Mouse (Mus musculus) stomach, embryonic 15.5 days (tissue): Measurements from ENCODE around the gene Ajm1. TPM values are rescaled to one million over a fixed set of nuclear protein-coding genes. Genes with fewer than 3 reads are reported as not detected.

Experiments used
- ATAC-seq: fragments of 200-750 bp; cut with Nextera tagmentation; 2 replicates; pipeline ENCODE4 v1.8.0; 2017; ENCODE audit warnings: low read depth, moderate number of reproducible peaks, moderate TSS enrichment; ENCODE audit not compliant: insufficient read depth, low FRiP score
- H3K27ac ChIP-seq: fragments of 300-500 bp; sonication (generic); 2 replicates; pipeline ENCODE4 v1.5.1; 2015; ENCODE audit warnings: mild to moderate bottlenecking, inconsistent platforms
- H3K27me3 ChIP-seq: fragments of 300-500 bp; sonication (generic); replicated peaks from 2 replicates; pipeline ENCODE4 v1.6.1; 2015; ENCODE audit warnings: inconsistent platforms
- H3K36me3 ChIP-seq: fragments of 300-500 bp; sonication (generic); 2 replicates; pipeline ENCODE4 v1.6.1; 2015; ENCODE audit warnings: inconsistent platforms
- H3K4me1 ChIP-seq: fragments of 300-500 bp; sonication (generic); 2 replicates; pipeline ENCODE4 v1.6.1; 2015; ENCODE audit warnings: inconsistent platforms
- H3K4me2 ChIP-seq: fragments of 300-500 bp; sonication (generic); 2 replicates; pipeline ENCODE4 v1.6.1; 2015; ENCODE audit warnings: mild to moderate bottlenecking, inconsistent platforms
- H3K4me3 ChIP-seq: fragments of 300-500 bp; sonication (generic); replicated peaks from 2 replicates; pipeline ENCODE4 v1.5.1; 2015; ENCODE audit warnings: inconsistent platforms
- H3K9ac ChIP-seq: fragments of 300-500 bp; sonication (generic); 2 replicates; pipeline ENCODE4 v1.6.1; 2015; ENCODE audit warnings: inconsistent platforms
- H3K9me3 ChIP-seq: fragments of 300-500 bp; sonication (generic); 2 replicates; pipeline ENCODE4 v1.6.1; 2016; ENCODE audit warnings: inconsistent platforms
- WGBS: fragments of 180-500 bp; shearing (Covaris S2); methylation state at CpG from one replicate; pipeline ENCODE4 v1.1.7; 2015; 5-methylcytosine and 5-hydroxymethylcytosine counted together
- polyA plus RNA-seq: library from polyadenylated mRNA; unstranded; fragments of >200 nt; fragmentation: Nextera tagmentation; extraction: Ambion mirVana; gene quantifications from 2 replicates; pipeline ENCODE4 v1.2.1, GENCODE M21; 2015

Ajm1 gene
- polyA plus RNA-seq, 1 experiment from 2014 or later: 1.0 TPM

DNA sequence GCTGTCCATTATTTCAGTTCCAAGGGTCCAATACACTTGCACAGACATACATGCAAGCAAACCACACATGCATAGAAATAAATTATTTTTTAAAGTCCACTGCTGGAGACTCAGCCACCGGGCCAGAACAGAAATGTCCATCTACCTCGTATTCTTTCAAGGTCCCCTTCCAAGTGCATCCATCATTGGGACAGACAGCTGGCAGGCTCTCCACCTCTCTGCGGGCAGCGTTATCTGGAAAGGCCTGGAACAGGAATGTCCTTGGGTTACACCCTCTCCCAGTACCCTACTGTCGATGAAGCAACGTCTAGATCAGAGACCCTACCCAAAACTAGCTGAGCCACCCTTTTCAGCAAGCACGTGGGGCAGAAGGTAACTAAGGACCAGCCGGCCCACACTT, 45.0 kb downstream of the Ajm1 start:
- Histone ChIP-seq H3K4me2 (no peak overlapping the region), H3K9me3 (no peaks in the 10 kb centered on the region), H3K4me1 (no peaks in the 10 kb centered on the region), H3K4me3 (no peak overlapping the region), H3K27ac (no peak overlapping the region), H3K27me3 (no peaks in the 10 kb centered on the region), H3K36me3 (peaks cover 34% of the 10 kb centered on the region), H3K9ac (no peak overlapping the region)
- WGBS: 76% methylated on average over 8 of the region's 8 CpGs
- no peak for ATAC-seq

GRCm38 (mm10) chr2:25534866-25535182, 46.7 kb downstream of the Ajm1 start:
- H3K4me2 ChIP-seq: no peak overlapping the region
- H3K36me3 ChIP-seq: peaks cover 42% of the 10 kb centered on the region
- no peak overlapping the region for H3K9ac ChIP-seq
- WGBS: 91% methylated on average over 2 of the region's 2 CpGs
- H3K27me3 ChIP-seq: no peaks in the 10 kb centered on the region
- no peaks in the 10 kb centered on the region for H3K9me3 ChIP-seq
- no peaks in the 10 kb centered on the region for H3K4me1 ChIP-seq
- no peak overlapping the region for H3K27ac ChIP-seq
- no peak for ATAC-seq
- no peak overlapping the region for H3K4me3 ChIP-seq

- Histone ChIP-seq H3K4me2 (no peak overlapping the region), H3K36me3 (peaks cover 42% of the 10 kb centered on the region), H3K4me3 (no peak overlapping the region), H3K27me3 (no peaks in the 10 kb centered on the region), H3K4me1 (no peaks in the 10 kb centered on the region), H3K9me3 (no peaks in the 10 kb centered on the region), H3K9ac (no peak overlapping the region), H3K27ac (no peak overlapping the region)
- ATAC-seq: no peak
- 72% methylated on average over 3 of the region's 3 CpGs for WGBS
Measured at GRCm38 (mm10) chr2:25534178-25534865, 47.2 kb downstream of the Ajm1 start.

DNA sequence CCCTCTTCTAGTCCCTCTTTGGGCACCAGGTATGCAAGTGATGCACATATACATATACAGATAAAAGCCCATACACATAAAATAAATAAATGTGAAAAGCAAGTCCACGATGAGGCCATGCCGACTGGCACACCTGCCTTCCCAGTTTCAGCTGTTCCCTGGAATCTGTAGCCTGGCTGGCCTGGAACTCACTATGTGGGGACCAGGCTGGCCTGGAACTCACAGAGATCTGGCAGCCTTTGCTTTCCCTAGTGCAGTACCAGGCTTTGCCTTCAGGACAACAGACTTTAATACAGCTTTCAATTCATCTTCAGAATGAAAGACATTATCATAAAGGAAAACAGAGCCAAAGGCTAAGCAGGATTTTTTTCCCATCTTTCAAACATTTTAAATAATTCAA, 47.9 kb downstream of the Ajm1 start:
- WGBS: 86% methylated on average over 2 of the region's 2 CpGs
- Histone ChIP-seq H3K4me2 (no peak overlapping the region), H3K9ac (no peak overlapping the region), H3K4me3 (no peak overlapping the region), H3K27ac (no peak overlapping the region), H3K27me3 (no peaks in the 10 kb centered on the region), H3K36me3 (peaks cover 42% of the 10 kb centered on the region), H3K9me3 (no peaks in the 10 kb centered on the region), H3K4me1 (no peaks in the 10 kb centered on the region)
- no peak for ATAC-seq

DNA sequence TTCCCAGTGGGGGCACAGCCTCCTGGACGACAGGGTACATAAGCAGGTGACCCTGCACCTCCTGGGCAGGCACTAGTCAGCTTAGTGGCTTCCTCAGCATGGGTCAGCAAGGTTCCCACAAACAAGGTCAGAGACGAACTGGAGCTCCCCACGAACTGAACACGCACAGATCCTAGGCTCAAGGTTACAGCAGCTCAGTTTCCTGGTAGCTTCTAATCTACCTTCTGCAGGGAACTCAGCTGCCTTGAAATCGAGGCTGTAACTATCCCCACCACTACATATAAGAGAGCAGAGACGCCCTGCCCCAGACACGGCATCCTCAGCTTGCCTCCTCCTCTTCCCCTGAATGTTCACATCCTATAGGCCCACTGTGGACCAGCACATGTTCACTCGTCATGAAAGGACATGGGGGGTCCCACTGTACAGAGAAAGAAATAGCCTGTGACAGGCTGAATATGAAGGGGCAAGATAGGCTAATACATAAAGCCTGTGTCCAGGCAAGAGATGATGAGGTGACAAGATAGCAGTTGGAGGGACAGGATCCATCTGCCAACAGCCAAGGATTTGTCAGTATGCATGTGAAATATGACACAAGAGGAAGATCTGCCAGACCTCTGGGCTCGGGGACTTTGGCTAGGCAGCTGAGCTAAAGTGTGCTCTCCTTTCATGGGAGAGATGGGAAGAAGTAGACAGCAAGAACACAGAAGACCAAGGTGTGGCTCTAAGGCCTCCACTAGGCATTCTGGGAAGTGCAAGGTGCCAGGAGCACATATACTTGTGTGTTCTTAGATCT, 54.9 kb downstream of the Ajm1 start:
- Histone ChIP-seq H3K4me1 (no peaks in the 10 kb centered on the region), H3K4me2 (no peak overlapping the region), H3K9ac (no peak overlapping the region), H3K27ac (no peak overlapping the region), H3K36me3 (peaks cover 64% of the 10 kb centered on the region), H3K27me3 (no peaks in the 10 kb centered on the region), H3K4me3 (no peak overlapping the region), H3K9me3 (no peaks in the 10 kb centered on the region)
- ATAC-seq: no peak
- 85% methylated on average over 9 of the region's 9 CpGs for WGBS

Other genes with a start within 250 kb of the Ajm1 start
- gene Man1b1, start 249.4 kb downstream of the Ajm1 start, polyA plus RNA-seq: 46.4 and 54.6 TPM in 2 replicates
- 21.5 and 22.6 TPM in 2 replicates for gene Dpp7, start 225.4 kb downstream of the Ajm1 start, polyA plus RNA-seq
- gene Uap1l1, start 216.1 kb downstream of the Ajm1 start, polyA plus RNA-seq: 41.1 and 46.1 TPM in 2 replicates
- 37.6 and 41.7 TPM in 2 replicates for gene Sapcd2, start 209.4 kb downstream of the Ajm1 start, polyA plus RNA-seq
- 10.1 and 13.0 TPM in 2 replicates for gene Entpd2, start 185.9 kb downstream of the Ajm1 start, polyA plus RNA-seq
- 47.0 and 49.6 TPM in 2 replicates for gene Npdc1, start 182.4 kb downstream of the Ajm1 start, polyA plus RNA-seq
- 0.17 and 0.30 TPM in 2 replicates for gene Fut7, start 158.5 kb downstream of the Ajm1 start, polyA plus RNA-seq
- 3.9 and 4.8 TPM in 2 replicates for gene Abca2, start 153.1 kb downstream of the Ajm1 start, polyA plus RNA-seq
- gene Clic3, start 124.9 kb downstream of the Ajm1 start, polyA plus RNA-seq: 11.9 and 26.5 TPM in 2 replicates
- gene Paxx, start 120.7 kb downstream of the Ajm1 start, polyA plus RNA-seq: 35.3 and 37.4 TPM in 2 replicates
- 6.8 and 7.5 TPM in 2 replicates for gene Ptgds, start 111.7 kb downstream of the Ajm1 start, polyA plus RNA-seq
- gene Lcn12, start 87.8 kb downstream of the Ajm1 start, polyA plus RNA-seq: not detected in 2 replicates
- 64.4 and 71.4 TPM in 2 replicates for gene Fbxw5, start 81.0 kb downstream of the Ajm1 start, polyA plus RNA-seq
- gene C8g, start 80.0 kb downstream of the Ajm1 start, polyA plus RNA-seq: 8.3 and 8.6 TPM in 2 replicates
- gene Traf2, start 34.8 kb downstream of the Ajm1 start, polyA plus RNA-seq: 29.4 and 31.2 TPM in 2 replicates
- gene Edf1, start 23.9 kb downstream of the Ajm1 start, polyA plus RNA-seq: 371 and 375 TPM in 2 replicates
- 74.5 and 104 TPM in 2 replicates for gene Mamdc4, start 6.9 kb downstream of the Ajm1 start, polyA plus RNA-seq
- 144 and 151 TPM in 2 replicates for gene Phpt1, start 6.5 kb downstream of the Ajm1 start, polyA plus RNA-seq
- 64.2 and 65.6 TPM in 2 replicates for gene Rabl6, start 26.8 kb upstream of the Ajm1 start, polyA plus RNA-seq
- 0.19 and 0.21 TPM in 2 replicates for gene Ccdc183, start 35.9 kb upstream of the Ajm1 start, polyA plus RNA-seq
- 24.3 and 25.0 TPM in 2 replicates for gene Tmem141, start 40.2 kb upstream of the Ajm1 start, polyA plus RNA-seq
- gene Fcna, start 46.3 kb upstream of the Ajm1 start, polyA plus RNA-seq: 4.0 and 6.2 TPM in 2 replicates
- not detected in 2 replicates for gene Lcn8, start 71.4 kb upstream of the Ajm1 start, polyA plus RNA-seq
- not detected in 2 replicates for gene Lcn5, start 76.2 kb upstream of the Ajm1 start, polyA plus RNA-seq
- gene Lcn6, start 95.0 kb upstream of the Ajm1 start, polyA plus RNA-seq: not detected in 2 replicates
- not detected in 2 replicates for gene Lcn10, start 101.0 kb upstream of the Ajm1 start, polyA plus RNA-seq
- not detected in 2 replicates for gene Obp2a, start 118.3 kb upstream of the Ajm1 start, polyA plus RNA-seq
- 79.4 and 83.4 TPM in 2 replicates for gene Bmyc, start 125.0 kb upstream of the Ajm1 start, polyA plus RNA-seq
- gene Obp2b, start 155.3 kb upstream of the Ajm1 start, polyA plus RNA-seq: not detected in 2 replicates
- gene Lcn3, start 183.8 kb upstream of the Ajm1 start, polyA plus RNA-seq: not detected in 2 replicates
- not detected in 2 replicates for gene Lcn11, start 195.3 kb upstream of the Ajm1 start, polyA plus RNA-seq
- not detected in 2 replicates for gene Gm13539, start 200.5 kb upstream of the Ajm1 start, polyA plus RNA-seq
- gene Glt6d1, start 234.1 kb upstream of the Ajm1 start, polyA plus RNA-seq: not detected in 2 replicates
- not detected in 2 replicates for gene Lcn9, start 241.4 kb upstream of the Ajm1 start, polyA plus RNA-seq